Mouse (Mus musculus): ENCODE data around the gene 1700020L24Rik.

1700020L24Rik gene

DNA sequence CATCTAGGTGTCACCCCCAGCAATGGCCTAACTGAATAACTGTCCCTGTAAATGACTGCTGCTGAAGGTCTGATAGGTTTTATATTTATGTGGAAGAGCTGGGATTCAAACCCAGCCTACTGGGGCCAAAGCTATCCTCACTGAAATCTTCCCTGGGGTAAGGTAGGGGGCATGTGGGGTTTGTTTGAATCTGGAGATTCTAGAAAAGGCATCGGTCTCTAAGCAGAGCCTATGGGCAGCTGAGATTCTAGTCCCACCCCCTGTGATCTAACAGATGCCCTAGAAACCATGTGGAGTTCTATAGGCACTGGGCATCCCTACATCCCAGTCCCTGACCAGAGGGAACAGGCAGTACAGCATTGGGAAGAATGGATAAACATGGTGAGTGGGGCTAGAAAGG lies at the start of gene 1700020L24Rik:
TSS of gene 1700020L24Rik (plus strand) at position 301 of the 400 bp plus-strand sequence.
- no peak for ATAC-seq (ENCODE audit: low TSS enrichment)

DNA sequence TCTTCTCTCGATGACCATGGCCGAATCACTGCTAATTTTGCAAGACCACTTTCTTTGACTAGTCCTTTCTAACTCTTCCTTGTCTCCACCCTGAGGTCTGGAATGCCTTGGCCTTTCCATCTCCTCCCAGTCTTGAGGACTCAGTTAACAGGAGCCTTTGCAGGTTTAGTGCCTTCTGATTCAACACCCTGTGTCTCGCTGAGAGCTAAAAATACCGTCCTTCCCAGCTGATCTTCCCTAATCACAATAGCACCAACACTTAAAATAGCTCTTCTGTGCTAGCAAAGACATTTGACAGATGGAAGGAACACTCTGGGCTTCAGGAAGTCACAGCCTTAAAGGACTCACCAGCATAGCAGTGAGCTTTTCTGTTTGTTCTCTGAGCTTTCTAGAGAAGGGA lies 44.4 kb upstream of the 1700020L24Rik start:
- peak; percentile 65 for ATAC-seq (ENCODE audit: low TSS enrichment)

DNA sequence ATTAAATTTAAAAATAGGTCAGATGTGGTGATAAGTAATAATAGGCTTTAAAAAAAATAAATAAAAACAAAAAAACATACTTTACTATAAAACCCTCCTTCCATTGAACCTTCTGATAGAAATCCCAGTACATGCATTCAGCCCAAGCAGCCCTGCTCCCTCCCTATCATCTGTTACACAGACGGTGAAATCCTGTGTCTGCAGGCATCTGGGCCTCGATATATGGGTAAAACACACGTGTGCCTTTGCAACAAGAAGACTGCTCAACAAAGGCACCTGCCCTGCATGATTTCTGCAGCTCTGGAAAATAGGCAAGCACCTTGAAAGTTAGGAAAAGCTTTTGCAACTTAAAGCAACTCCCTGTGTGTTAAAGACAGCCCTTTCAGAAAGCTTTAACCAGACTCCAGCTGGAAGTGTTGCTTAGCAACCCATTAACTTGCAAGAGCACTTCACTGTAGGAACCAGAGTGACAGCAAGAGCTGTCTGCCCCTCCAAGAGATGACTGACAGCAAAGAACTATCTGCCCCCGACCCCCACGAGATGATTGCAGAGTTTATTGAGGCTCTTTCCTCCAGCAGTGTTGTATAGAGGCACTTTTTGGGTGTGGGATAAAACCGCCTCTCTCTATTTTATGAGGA lies 42.6 kb upstream of the 1700020L24Rik start:
- ATAC-seq (ENCODE audit: low TSS enrichment) = peak; percentile 67

DNA sequence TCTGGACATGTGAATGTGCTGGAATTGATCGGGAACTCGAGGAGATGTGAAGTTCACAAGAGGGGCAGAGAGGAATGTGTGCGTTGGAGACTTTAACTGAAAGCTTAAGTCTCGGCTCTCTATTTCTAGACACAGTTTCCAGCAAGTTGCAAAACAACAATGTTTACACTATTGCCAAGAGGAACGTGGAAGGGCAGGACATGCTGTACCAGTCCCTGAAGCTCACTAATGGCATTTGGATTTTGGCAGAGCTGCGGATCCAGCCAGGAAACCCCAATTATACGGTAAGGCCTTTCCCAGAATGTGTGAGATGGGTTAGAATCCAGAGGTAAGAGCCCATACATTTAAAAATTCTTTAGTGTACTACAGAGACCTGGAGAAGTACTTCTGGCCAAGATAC lies 39.9 kb upstream of the 1700020L24Rik start:
- ATAC-seq (ENCODE audit: low TSS enrichment) = no peak

DNA sequence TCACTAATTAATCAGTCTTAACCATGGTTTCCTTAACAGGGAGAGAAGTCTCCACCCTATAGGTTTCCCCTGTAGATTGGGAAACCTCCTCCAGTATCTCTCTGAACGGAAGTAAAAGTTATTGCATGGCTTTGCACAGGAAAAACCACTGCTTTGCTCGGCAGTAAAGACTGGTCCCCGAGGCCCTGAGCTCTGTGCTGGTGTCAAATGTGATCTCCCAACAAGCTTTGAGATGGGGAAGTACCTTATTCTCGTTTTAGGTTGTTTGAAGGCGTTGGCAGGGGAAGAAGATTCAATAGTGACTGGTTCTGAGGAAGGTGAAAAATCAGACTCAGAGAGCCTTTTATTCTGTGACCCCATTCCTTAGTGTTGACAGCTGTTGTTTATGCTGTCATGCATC lies 38.8 kb upstream of the 1700020L24Rik start:
- ATAC-seq (ENCODE audit: low TSS enrichment) = no peak

DNA sequence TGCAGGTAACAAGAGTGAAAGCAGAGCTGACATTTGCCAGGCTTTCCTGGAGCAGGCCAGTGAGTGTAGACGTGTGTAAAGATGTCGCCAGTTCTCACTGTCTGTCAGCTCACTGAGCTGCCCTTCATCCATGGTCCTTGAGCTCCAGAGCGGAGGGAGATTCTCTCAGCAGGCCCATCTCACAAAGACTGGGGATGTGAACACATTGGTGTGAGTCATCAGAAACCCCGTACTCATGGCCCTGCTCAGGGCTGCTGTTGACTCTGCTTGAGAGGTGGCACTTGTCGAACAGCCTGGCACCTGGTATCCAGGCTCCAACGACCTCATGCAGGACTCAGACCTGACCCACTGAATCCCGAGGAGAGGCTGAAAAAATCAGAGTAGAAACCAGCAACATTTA lies 33.7 kb upstream of the 1700020L24Rik start:
- ATAC-seq (ENCODE audit: low TSS enrichment) = no peak

DNA sequence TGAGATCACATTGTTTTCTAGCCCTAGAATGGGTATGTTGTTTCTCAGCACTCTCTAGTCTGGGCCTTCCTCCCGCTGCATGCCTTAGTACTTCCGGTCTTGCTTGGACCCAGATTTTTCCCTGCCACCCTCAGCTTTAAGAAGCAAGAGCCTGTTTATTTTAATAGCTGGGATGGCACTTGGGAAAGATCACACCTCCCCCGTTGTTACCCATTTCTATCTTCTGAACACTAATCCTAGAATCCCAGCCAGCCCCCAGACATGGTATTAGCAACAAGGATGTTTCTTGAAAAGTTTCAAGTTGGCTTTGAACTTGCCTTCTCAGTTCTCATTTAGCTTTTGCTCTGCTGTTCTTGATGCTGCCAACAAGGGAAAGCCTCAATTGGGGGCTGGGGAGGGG lies 31.1 kb upstream of the 1700020L24Rik start:
- ATAC-seq (ENCODE audit: low TSS enrichment) = peak; percentile 26; the same call in 1 of the 2 replicates

DNA sequence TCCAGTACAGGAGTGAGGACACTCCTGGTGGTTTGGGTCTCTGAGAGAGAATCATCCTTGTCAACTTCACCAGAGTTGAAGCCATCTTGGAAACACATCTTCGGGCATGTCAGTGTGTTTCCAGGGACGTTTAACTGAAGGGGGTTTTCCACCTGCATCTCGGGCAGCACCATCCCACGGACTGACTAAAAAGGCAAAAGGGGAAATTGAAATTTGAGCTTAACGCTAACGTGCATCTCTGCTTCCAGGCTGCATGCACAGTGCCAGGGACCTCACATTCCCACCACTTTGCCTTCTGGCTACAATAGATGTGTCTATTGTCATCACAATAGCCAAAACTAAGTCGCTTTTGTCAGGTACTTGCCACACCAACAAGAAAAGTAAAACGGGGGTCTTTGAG lies 29.2 kb upstream of the 1700020L24Rik start:
- ATAC-seq (ENCODE audit: low TSS enrichment) = no peak

DNA sequence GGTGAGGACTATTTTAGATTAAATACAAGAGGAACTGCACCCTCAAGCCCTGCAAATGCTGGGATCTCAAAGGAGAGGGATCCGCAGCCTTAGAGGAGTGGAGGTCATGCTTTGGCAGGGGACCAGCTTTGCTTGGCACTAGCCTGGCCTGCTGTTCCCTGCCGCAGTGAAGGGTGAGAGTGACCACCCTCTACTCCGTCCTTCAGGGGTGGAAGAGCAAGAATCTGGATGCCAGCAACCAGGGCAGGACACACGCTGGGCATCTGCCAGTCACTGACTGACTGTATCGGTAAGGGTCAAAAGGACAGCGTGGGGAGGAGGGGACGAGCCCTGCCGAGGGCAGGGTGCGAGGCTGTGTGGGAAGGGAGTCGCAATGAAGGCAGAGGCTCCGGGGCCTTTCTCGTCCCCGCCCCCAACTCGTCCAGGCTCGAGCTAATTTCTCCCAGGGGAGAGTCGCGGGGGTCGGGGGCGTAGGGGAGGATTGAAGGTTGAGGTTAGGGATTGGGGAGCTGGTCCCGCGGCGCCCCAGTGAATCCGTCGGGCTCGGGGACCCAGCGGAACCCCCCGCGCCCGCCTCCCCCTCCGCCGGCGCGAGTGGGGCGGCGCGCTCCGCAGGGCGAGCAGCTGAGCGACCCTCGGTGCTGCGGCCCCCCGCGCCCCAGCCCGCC lies 28.3 kb upstream of the 1700020L24Rik start, which contains the start of gene Rasl10b:
TSS of gene Rasl10b (plus strand) at position 51 of the 668 bp plus-strand sequence.
- ATAC-seq (ENCODE audit: low TSS enrichment) = 0 out of 2 replicates have a peak, but pooled peaks have one; percentile 30

DNA sequence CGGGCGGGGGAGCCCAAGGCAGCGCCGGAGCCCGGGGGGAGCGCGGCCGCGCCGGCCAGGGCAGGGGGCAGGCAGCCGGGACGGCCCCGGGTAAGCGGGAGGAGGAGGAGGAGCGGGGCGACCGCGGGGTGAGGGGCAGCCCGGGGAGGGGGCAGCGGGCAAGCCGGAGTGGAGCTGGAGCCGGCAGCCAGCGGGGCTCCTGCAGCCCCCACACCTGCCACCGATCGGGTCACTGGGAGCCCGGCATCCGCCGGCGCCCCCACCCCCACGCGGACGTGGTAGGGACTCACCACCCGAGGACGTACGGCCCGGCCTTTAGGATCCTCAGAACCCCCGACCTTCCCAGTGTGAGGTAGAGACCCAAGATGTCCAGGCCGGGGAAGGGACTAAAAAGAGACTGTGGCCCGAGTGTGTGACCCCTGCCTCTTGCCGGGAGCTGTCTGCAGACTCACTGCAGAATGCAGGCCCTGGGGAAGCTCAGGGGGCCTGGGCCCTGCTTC lies 27.6 kb upstream of the 1700020L24Rik start:
- ATAC-seq (ENCODE audit: low TSS enrichment) = 0 out of 2 replicates have a peak, but pooled peaks have one; percentile 15

DNA sequence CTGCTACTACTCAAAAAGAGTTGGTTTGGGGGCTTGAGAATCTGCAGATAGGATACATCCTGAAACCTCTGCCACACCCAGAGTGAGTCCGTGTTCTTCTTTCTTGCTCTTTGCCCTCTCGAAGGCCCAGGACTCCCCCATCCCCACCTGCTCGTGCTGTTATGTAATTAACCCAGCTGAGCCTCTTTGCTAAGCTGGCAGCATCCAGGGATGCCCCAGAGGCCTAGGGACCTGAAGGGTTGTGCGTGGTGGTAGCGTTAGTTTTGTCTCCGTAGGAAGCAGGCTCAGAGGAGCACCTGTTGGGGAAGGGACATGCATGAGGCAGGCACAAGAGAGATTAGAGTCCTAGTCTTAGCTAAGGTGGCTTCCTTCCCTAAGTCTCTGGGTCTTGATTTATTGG lies 27.0 kb upstream of the 1700020L24Rik start:
- ATAC-seq (ENCODE audit: low TSS enrichment) = no peak

DNA sequence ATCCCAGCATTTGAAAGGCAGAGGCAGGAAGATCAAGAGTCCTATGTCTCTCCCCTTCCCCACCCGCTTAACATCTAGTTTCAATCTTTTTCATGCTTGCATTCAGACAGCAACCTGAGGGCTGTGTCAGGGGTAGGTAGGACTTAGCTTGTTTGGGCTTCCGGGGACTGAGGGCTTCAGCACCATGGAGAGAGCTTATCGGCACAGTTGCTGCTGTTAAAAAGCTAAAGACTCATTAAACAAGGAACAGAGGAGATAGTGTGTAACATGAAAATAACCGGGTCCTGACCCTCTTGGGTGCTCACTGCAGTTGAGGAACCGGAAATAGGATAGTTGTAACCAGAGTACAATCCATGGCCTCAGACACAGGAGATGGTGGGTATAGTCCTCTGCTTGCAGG lies 20.4 kb upstream of the 1700020L24Rik start:
- ATAC-seq (ENCODE audit: low TSS enrichment) = no peak

DNA sequence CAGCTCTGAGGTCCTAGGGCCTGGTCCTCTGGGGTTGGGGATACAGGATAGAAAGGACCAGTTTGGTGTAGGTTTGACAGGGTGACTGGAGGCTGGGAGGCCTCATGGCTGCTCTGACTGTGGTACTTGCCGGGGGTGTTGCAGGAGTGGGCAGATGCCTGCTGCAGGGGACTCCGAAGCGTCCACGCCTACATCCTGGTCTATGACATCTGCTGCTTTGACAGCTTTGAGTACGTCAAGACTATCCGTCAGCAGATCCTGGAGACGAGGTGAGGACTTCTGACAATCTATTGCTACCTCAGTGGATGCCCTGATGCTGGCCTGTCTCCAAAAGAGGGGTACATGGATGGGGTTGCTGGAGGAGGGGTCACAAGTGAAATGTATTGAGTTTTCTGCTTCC lies 19.8 kb upstream of the 1700020L24Rik start:
- peak; percentile 47; the same call in 1 of the 2 replicates for ATAC-seq (ENCODE audit: low TSS enrichment)

DNA sequence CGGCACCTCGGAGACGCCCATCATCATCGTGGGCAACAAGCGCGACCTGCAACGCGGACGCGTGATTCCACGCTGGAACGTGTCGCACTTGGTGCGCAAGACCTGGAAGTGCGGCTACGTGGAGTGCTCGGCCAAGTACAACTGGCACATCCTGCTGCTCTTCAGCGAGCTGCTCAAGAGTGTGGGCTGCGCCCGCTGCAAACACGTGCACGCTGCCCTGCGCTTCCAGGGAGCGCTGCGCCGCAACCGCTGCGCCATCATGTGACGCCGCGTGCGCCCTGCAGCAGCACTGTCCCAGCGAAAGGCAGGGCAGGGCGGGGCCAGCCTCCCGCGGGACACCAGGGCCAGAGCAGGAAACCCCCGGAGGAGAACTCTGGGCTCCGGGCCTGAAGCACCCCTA lies 18.9 kb upstream of the 1700020L24Rik start:
- peak; percentile 69 for ATAC-seq (ENCODE audit: low TSS enrichment)

DNA sequence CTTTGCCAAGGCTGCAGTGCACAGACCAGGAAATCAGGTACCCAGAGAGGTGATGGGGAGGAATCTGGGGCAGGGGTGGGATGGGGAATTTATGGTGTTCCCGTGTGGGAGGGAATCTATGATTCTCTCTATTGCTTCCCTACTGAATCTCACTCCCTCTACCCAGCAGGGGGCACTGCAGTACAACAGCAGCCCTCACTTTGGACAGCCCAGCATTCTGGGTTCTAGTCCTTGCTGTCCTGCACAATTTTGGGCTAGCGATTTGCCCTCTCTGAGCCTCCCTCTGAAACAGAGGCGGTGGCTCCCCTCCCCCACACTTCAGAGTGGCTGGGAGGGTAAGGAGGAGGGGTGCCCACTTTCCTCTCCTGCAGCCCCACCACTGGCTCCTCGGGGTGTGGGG lies 17.1 kb upstream of the 1700020L24Rik start:
- ATAC-seq (ENCODE audit: low TSS enrichment) = no peak

DNA sequence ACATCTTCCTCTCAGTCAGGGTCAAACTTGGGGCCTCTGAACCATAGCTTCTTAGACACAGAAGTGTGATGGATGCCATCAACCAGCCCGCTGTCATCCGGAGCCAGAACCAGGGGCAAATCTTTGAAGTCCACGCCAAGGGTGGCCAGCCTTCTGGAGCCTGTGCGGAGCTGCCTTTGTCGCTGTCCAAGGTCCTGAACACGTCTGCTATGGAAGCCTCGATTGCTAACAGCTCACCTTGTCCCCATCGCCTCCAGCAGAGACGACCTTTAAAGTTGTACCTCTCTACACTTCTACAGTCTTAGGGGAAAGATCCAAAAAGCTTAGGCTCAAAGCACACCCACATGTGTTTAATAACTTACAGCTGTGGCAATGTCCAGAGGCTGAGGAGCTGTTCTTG lies 16.2 kb upstream of the 1700020L24Rik start:
- no peak for ATAC-seq (ENCODE audit: low TSS enrichment)

DNA sequence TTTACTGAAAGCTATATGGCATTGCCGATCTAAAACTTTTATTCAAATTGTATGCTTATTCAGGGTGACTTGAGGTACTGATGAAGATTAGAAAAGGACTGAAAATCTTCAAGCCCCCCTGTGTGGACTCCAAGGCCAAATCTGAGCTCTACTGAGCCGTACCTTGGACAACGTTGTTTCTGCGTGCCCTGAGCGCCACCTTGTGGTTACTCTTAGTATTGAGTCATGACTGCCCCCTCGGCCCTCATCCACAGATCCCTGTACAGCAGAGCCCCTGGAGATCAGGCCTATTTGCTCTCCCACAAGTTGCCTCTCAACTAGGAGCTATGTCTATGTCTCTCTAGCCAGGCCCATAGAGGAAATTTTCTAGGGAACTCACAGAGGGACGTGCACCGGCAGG lies 12.8 kb upstream of the 1700020L24Rik start:
- peak; percentile 72 for ATAC-seq (ENCODE audit: low TSS enrichment)

DNA sequence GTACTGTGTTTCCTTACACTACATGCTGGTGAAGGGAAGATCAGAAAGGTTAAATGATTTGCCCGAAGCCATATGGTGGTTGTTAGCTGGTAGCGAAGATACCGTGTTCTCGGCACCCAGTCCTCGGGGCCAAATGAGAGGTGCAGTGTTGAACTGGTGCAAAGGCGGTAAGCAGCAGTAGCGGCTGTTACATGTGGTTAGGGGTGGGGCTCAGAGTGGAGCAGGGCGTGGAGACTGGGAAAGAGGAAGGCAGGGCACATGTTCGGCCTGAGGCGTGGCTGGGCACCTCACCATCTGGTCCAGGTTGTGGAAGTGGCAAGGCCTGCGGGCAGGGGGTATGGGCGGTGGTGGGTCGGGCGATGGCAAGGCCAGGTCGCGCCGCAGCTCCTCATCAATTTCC lies 10.5 kb upstream of the 1700020L24Rik start:
- ATAC-seq (ENCODE audit: low TSS enrichment) = no peak

DNA sequence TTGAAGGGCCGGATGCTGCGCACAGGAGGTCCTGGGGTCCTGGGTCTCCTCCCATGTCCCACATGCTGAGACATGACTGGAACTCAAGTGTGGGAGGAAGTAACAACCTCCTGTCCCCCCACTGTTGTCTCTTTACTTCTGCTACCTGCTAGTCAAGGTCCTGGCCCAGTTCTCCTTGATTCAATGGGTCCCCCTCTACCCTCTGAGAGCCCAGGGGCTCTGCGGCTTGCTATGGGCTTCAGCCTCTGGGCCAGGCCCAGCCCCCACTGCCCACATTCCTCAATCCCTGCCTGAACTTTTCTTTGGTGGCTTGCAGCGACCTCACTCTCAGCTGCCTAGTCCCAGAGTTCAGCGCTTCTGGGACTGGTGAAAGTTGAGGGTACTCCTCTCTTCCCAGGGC lies 8.1 kb upstream of the 1700020L24Rik start, which contains the start of gene Gas2l2:
TSS of gene Gas2l2 (minus strand) at position 101 of the 400 bp plus-strand sequence.
- ATAC-seq (ENCODE audit: low TSS enrichment) = no peak

DNA sequence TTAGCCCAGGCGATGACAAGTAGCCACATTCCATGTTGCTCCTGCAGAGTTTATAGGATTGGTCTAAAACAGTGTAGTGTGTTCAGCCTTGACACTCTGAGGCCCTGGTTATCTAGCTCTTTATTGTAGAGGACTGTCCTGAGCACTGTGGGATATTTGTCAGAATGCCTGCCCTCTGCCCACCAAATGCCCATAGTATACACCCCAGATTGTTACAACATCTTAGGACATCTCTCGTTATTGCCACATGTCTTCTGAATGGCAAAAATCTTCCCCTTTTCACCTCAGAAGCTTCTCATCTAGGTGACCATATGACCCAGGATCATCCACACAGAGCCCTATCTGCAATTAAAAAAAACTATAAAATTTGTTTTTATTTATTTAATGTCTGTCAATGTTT lies 4.9 kb upstream of the 1700020L24Rik start:
- ATAC-seq (ENCODE audit: low TSS enrichment) = no peak

DNA sequence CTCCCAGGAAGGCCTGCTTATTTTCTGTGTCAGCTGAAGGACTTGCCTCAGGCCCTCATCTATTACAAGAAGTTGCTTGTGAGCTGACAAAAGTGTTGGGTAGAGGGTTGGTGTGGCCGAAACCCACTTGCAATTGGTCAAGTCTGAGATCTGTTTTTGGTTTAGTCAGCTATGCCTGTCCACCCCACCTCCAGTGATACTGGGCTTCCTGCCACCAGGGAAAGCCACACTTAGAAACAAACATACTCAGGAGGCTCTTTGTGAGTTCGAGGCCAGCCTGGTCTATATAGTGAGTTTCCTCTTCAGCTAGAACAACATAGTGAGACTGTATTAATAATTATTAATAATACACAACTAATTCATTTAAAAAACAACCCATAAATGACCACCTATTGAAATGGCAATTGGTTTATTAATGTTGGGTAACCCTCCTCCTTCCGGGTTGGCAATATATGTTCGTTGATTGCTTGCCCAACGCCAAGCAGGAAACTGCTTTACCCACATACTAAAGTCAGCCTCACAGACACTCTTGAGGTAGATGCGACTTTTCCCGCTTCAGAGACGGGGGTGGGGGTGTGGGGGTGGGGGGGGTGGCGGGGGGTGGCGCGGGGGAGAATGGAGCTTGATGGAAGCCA lies 2.1 kb downstream of the 1700020L24Rik start:
- ATAC-seq (ENCODE audit: low TSS enrichment) = no peak

Data from frontal cortex, adult (tissue).